Mouse (Mus musculus): ENCODE data around the gene Prkcb.

Gene Prkcb

DNA sequence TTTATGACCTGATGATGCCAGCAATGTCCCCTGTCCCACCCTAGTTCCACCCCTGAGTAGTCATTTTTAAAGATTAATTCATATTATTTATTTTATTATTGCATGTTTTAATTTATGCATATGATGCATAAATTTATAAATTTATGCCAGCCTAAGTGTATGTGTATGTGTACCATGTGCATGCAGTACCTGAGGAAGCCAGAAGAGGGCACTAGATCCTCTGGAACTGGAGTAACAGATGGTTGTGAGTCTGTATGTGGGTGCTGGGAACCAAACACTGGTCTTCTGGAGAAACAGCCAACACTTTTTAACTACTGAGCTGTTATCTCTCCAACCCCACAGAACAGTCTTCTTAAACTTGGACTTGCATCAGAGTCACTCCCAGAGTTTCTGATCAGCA is 186.5 kb downstream of the Prkcb start:
- DNase-seq = no peak

DNA sequence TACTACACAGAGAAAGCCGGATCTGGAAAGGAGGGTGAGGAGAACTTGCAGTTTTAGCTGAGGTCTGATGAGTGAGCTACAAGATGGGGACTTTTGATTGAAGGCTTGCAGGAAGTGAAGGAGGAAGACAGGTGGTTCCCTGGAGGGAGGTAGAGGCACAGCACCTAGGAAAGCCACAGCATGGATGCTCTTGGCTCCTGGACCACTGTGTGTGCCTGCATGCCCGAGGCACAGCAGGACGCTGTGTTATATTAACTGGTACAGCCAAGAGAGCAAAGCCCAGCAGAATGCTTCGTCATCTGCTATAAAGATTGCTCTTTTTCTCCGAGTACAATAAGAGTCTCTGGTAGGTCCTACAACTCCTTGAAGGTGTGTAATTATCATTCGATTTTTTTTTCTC is 188.1 kb downstream of the Prkcb start:
- DNase-seq = no peak

DNA sequence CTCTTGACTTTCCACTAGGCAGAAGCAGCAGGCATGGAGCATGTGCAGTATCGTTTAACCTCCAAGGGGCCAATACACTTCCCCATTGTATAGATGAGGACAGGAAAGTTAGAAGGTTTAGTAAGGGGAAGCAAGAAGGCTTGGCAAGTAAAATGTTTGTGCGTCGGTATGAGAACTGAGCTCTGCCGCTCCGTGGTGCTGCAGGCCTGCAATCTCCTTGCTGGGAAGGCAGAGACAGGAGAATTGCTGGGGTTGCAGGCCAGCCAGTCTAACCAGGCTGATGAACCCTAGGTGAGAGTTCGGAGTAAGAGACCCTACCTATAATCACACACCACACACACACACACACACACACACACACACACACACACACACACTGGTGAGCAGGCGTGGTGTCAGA is 188.6 kb downstream of the Prkcb start:
- DNase-seq = no peak

- DNase-seq = no peak
These were observed 189.3 kb downstream of the Prkcb start for GRCm38 (mm10) chr7:122477566-122478564.

DNA sequence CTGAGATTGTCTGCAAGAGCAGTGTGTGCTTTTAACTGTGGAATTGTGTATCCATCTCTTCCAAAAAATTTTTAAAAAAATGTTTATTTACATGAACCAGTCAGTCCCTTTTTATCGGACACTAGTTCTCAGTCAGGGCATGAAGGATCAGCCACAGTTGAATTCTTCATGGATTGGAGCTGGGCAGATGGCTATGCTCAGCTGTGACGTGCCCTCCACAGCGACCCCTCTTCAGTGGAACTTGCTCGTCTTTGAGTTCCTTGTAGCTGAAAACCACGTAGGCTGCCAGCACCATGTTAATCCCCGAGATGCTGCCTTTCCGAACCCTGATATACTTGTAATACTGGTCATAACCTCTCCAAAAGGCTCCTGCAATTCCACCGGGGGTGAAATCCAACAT is 195.4 kb downstream of the Prkcb start:
- no peak for DNase-seq

DNA sequence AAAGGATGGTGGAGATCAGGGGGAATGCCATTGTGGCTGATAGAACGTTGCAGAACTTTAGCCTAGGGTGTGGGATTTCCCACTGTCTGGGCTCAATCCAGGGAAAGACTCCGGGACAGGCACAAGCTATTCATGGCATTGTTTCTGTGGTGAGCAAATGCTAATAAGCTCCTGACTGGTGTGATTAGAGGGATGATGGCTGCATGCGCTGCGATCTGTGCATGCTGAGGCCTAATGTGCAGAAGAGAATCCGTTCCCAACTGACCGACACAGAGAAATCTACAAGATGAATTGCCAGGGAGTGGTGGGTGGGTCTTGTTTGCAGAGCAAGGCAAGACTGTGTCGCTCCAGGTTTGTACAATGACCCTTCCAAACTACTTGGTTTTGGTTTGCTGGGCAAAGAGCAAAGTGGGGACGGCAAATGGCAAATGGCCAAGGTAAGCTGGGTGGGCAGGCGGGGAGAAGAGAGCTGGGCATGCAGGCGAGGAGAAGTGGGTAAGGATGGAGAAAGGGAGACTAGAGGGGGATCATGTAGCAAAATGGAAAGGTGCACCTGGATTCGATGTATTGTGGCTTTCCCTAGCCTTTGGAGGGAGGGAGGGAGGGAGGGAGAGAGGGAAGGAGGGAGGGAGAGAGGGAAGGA is 199.5 kb downstream of the Prkcb start:
- DNase-seq = no peak

- no peak for DNase-seq
These were observed 203.5 kb downstream of the Prkcb start for GRCm38 (mm10) chr7:122492041-122492440.

- no peak for DNase-seq
These were observed 204.4 kb downstream of the Prkcb start for GRCm38 (mm10) chr7:122492936-122493335.

DNA sequence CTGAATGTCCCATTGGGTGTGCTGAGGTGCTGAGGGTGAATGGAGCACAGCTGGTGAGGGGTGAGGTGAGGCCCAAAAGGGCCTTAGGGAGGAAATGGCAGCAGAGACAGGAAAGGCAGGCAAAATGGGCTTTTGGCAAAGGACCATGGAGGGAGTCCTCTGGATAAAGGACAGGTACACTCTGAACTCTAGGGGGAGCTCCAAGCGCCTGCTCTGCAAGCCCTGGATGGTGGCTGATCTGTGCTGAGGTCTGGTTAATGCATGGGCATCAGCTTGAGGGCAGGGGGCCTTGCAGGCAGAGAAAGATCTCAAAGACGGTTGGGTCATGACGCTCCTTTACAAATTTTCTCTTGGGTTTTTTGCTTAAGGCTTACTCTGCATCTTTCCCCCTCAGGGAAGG is 205.5 kb downstream of the Prkcb start:
- DNase-seq = no peak

- DNase-seq = no peak
These were observed 209.0 kb downstream of the Prkcb start for GRCm38 (mm10) chr7:122497516-122497915.

GRCm38 (mm10) chr7:122498461-122498860 is 209.9 kb downstream of the Prkcb start:
- no peak for DNase-seq

GRCm38 (mm10) chr7:122499743-122500597 is 211.4 kb downstream of the Prkcb start:
- DNase-seq = no peak

- no peak for DNase-seq
These were observed 217.9 kb downstream of the Prkcb start for GRCm38 (mm10) chr7:122506467-122506866.

DNA sequence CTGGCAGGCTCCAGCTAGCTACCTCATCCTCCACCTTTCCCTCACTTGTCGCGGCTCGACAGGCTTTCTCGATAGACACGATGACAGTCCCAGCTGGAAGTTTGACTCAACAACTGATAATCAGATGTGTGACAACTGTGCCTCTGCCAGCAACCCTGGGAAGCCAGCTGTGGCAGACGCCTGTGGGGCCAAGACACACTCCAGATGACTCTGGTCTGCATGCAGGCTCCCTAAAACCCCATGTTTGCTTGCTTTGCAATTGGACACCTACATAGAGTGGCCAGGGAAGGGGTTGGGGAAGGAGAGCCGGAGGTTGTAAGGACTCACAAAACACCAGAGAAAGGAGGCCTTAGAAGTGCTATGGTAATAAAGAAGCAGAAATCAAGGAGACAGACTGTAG is 221.4 kb downstream of the Prkcb start:
- DNase-seq = no peak

- DNase-seq = peak; percentile 13
These were observed 223.9 kb downstream of the Prkcb start for GRCm38 (mm10) chr7:122512430-122512966.

- DNase-seq = no peak
These were observed 232.5 kb downstream of the Prkcb start for GRCm38 (mm10) chr7:122520850-122521638.

DNA sequence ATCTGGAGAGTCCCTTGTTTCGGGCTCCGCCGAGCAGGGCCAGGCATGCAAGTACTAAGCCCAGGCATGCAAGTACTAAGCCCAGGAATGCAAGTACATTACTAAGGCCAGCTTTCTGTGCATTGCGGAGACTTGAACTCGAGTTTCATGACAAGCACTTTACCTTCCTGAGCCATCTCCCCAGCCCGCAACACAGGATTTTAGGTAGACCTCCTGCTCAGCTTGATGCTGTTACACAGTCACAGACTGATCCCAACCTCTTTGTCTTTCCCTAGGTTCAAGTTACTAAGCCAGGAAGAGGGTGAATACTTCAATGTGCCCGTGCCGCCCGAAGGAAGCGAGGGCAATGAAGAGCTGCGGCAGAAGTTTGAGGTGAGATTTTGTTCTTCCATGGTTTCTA is 239.7 kb downstream of the Prkcb start:
- DNase-seq = no peak

- no peak for DNase-seq
These were observed 240.1 kb downstream of the Prkcb start for GRCm38 (mm10) chr7:122528646-122529045.

DNA sequence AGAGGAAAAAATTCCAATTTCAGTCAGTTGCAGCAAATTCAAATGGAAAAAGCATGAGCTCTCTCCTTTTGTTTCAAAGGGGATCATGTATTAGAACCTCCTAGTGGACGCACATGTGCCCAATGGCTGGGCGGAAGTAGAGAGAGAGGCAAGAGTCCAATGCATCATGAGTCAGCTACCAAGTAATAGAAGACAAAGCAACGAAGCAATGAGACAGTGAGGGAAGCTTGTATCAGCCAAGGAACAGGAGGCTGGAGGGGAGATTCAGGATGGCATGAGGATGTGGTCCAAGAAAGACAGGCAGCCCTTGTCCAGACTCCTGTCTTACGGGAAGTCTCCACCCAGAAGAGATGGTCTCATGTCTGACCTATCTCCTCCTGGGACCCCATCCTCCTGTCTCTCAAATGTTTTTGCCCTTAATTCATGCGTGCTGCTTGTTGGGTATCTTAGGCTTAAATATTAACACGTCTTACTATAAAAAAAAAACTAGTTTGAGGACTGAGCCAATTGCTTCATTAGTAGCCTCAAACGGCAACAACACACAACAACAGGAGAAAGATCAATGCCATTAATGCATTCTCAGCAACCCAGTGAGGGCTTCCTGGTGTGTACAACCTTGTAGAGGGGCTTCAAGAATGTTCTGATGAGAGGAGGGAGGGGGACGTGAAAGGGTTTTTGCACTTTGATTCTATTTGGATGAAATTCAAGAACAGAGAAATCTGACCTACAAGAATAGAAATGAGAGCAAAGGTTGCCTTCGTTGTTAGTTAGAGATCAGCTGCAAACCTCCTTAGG is 245.2 kb downstream of the Prkcb start:
- DNase-seq = no peak

DNA sequence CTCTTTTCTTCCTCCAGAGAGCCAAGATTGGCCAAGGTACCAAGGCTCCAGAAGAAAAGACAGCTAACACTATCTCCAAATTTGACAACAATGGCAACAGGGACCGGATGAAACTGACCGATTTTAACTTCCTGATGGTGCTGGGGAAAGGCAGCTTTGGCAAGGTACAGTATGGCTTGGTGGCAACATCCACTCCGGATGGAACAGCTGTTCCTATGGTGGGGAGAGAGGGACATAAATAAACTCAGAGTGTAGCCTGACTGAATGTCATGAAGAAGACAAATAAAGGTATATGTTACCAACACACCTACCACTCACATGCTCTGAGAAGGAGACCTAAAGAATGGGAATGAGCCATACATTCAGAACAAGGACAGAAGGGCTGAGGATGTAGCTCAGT is 256.1 kb downstream of the Prkcb start:
- no peak for DNase-seq

- no peak for DNase-seq
These were observed 268.1 kb downstream of the Prkcb start for GRCm38 (mm10) chr7:122556575-122557140.

Measured in right cerebral cortex, postnatal 25 days (tissue).